Mouse (Mus musculus) Patski (cell line): ENCODE results near the gene Dicer1. TPM values are rescaled to one million over a fixed set of nuclear protein-coding genes. Genes with fewer than 3 reads are reported as not detected.

Experiments used
- ATAC-seq: fragments of 100-300 bp; one replicate; pipeline ENCODE4 v1.8.0; 2021
- CTCF ChIA-PET: fragments of 350-600 bp; sonication (Branson Sonifier 250); formaldehyde crosslinking; loops from one replicate; lab custom pipeline; 2022; ENCODE audit warnings: inconsistent platforms; lab: Charles Lee
- POLR2A ChIA-PET: fragments of 350-600 bp; sonication (Branson Sonifier 250); formaldehyde crosslinking; loops from one replicate; lab custom pipeline; 2022; ENCODE audit warnings: antibody characterized with exemption, inconsistent platforms; lab: Charles Lee
- DNase-seq: peaks from one replicate; pipeline ENCODE4 v3.0.0-alpha.2; 2011; ENCODE audit warnings: low read depth, low spot score
- H3K27me3 ChIP-seq: fragments of 371-371 bp; one replicate; pipeline ENCODE4 v1.5.1; 2021
- CTCF ChIP-seq: fragments of 100-300 bp; IDR thresholded peaks from one replicate; pipeline ENCODE4 v1.5.1; 2021
- in situ Hi-C: fragments of 300-500 bp; cut with MboI; formaldehyde crosslinking; loops from 3 replicates; pipeline ENCODE4 v1.11.1; 2018; ENCODE audit warnings: low pct_unique_long_range_greater_than_20kb, mixed read lengths
- polyA plus RNA-seq: library from polyadenylated mRNA; unstranded; gene quantifications from one replicate; pipeline ENCODE4 v1.2.3, GENCODE M21; 2021

The Dicer1 gene
- 22.6 TPM for polyA plus RNA-seq

GRCm38 (mm10) chr12:104751814-104752765 lies at the start of gene Dicer1:
Dicer1 (minus strand) TSS chr12:104751952.
- ChIA-PET POLR2A (no interaction called here), CTCF (no interaction called here)
- in situ Hi-C loops, result no loop called here
- H3K27me3 ChIP-seq, result no peaks in the 10 kb centered on the region
- TF ChIP-seq CTCF, result no peak
- DNase-seq, result peak; percentile 60
- peak; percentile 90 for ATAC-seq

DNA sequence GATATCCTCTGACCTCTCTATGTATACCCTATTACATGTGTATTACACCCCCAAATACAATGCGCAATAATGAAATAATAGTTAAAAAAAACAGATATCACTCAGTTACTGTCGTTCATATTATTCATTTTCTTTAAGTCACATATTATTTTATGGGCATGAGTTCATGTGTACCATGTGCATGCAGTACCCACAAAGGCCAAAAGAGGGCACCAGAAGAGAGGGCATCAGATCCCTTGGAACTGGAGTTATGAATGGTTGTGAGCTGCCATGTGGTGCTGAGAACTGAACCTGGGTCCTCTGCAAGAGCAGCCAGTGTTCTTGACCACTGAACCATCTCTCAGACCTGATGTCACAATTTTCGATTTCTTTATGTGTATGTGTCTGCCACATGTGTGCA lies 47.6 kb upstream of the Dicer1 start:
- in situ Hi-C loops, result loop anchor here (10.0 kb wide), 1 partner anchor 135 kb away; no protein-coding TSS in a partner anchor

DNA sequence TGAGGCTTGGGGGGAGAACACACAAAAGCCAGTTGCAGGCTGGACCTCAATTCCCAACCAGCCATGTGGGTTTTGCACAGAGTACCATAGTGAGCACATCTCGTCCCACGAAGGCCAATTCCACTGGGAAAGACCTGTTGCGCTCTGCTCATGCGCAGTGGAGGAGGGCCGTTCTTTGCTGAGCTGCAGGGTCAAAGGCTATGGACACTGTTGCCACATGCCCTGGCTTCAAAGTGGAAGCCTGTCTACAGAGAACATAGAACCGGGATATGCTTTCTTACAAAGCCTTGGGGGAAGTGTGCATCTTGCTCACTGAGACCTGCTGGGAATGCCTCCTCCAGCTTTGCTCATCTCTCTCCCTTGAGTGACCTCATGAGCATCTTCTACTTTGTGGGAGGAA lies 46.2 kb upstream of the Dicer1 start:
- no peak for ATAC-seq
- CTCF ChIA-PET, result interaction anchor here (1.0 to 1.9 kb wide), 2 partner anchors 138 to 141 kb away, joined by 3 to 6 read pairs; no protein-coding TSS in a partner anchor
- in situ Hi-C loops, result loop anchor here (10.0 kb wide), 1 partner anchor 137 kb away; no protein-coding TSS in a partner anchor
- TF ChIP-seq CTCF, result no peak
- no peak for DNase-seq
- no peaks in the 10 kb centered on the region for H3K27me3 ChIP-seq
- POLR2A ChIA-PET, result no interaction called here

More for the DNA sequence above, 47.6 kb upstream of the Dicer1 start:
- CTCF ChIA-PET, result interaction anchor here (0.8 to 1.1 kb wide), 2 partner anchors 33 to 141 kb away, joined by 3 read pairs; no protein-coding TSS in a partner anchor
- DNase-seq (no peak), ATAC-seq (no peak)
- POLR2A ChIA-PET, result no interaction called here
- no peak for TF ChIP-seq CTCF
- H3K27me3 ChIP-seq, result no peaks in the 10 kb centered on the region

DNA sequence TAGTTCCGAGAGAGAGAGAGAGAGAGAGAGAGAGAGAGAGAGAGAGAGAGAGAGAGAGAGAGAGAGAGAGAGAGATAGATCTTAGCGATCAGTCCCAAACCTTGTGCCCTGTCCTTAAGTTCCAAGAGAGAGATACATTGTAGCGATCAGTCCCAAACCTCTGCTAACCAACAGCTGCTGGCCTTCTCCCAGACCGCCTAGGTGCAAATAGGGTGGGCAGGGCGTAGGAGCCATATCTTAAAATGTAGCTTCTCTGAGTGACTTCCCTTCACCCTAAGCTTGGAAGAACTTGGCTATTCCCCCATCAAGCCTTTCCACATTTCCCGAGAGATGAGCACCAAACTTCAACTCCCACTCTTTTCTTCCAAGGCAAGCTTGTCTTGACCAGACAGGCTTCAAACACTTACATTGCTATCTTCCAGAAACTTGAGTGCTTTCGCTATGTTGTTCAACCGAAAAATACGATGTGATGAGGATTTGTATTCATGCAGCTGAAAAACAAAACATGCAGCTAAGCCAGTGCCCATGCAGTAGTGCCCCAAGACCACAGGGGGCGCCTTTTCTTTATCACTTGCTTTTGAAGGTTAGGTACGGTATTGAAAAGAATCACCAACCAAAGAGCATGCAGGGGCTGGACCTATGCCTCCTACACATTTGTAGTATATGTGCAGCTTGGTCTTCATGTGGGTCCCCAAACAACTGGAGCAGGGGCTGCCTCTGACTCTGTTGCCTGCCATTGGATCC lies 45.1 kb upstream of the Dicer1 start:
- ChIA-PET CTCF (interaction anchor here (1.0 to 1.9 kb wide), 4 partner anchors 16 to 142 kb away, joined by 3 to 6 read pairs (median 3); no protein-coding TSS in a partner anchor), POLR2A (no interaction called here)
- DNase-seq (no peak), ATAC-seq (no peak)
- no peaks in the 10 kb centered on the region for H3K27me3 ChIP-seq
- TF ChIP-seq CTCF, result peak; percentile 64
- in situ Hi-C loops, result loop anchor here (10.0 kb wide), 1 partner anchor 138 kb away; no protein-coding TSS in a partner anchor

DNA sequence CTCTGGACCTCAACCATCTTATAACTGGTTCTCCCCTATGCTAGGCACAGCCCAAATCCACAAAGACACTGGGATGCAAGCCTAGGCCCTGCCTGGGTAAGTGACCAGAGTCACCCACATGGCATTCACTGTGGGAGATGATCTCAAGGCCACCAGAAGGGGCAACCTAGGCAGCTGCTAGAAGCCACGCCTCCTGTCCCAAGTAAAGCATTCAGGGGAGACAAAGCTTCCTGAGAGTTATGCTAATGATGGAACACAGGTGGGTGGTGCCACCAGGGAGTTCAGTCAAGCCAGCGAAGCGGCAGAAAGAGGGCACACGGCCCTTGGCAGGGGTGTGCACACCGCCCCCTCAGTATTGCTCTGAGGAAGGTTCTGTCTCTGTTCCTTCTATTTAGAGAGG lies 43.2 kb upstream of the Dicer1 start:
- ChIA-PET CTCF (interaction anchor here (1.4 kb wide), 1 partner anchor 23 kb away, joined by 4 read pairs; no protein-coding TSS in a partner anchor), POLR2A (no interaction called here)
- no peaks in the 10 kb centered on the region for H3K27me3 ChIP-seq
- TF ChIP-seq CTCF, result no peak
- in situ Hi-C loops, result loop anchor here (10.0 kb wide), 1 partner anchor 140 kb away; no protein-coding TSS in a partner anchor
- ATAC-seq (no peak), DNase-seq (no peak)

DNA sequence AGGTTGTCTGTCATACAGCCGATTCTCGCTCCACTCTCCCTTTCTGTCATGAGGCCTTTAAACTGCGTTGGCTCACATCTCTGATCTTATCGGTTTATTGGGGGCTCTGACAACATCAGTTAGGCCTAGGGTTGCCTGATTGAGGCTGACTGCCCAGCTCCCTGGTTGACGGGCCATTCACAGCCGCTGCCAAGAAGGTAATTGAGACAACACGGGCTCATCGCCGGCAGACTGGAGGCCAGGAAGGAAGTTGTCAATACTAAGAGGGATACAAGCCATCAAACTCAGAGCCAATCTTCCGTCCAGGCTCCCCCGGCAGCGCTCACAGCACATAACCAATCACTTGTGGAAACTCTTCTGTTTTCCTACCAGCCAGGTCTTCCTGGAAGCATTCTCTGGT lies 41.7 kb upstream of the Dicer1 start:
- DNase-seq, result no peak
- ATAC-seq, result no peak
- TF ChIP-seq CTCF, result no peak
- in situ Hi-C loops, result loop anchor here (10.0 kb wide), 1 partner anchor 141 kb away; no protein-coding TSS in a partner anchor
- H3K27me3 ChIP-seq, result no peaks in the 10 kb centered on the region
- ChIA-PET CTCF (interaction anchor here (0.6 kb wide), 1 partner anchor 9 kb away, joined by 3 read pairs; no protein-coding TSS in a partner anchor), POLR2A (no interaction called here)

DNA sequence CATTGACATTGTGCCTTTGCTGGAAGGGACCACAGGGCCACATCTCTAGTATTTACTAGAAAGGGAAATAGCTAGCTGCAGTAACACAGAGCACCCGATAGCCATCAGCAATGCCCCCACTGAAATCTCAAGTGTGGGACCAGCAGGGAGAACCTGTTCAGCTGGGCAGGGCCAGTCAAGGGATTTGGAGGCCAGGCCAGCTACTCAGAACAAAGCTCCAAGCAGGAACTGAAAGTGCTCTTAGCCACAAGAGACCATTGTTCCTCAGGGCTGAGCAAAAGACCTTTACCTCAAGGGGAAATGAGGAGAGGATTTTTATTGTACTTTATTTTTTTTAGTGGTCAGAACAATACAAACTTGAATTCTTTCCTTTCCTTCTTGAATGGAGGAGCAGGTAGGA lies 25.9 kb upstream of the Dicer1 start:
- H3K27me3 ChIP-seq, result no peaks in the 10 kb centered on the region
- ChIA-PET POLR2A (no interaction called here), CTCF (no interaction called here)
- ATAC-seq (no peak), DNase-seq (no peak)
- in situ Hi-C loops, result no loop called here
- TF ChIP-seq CTCF, result no peak

- TF ChIP-seq CTCF, result no peak
- no peak for DNase-seq
- no peak for ATAC-seq
- ChIA-PET POLR2A (no interaction called here), CTCF (interaction anchor here (2.6 kb wide), 1 partner anchor 168 kb away, joined by 8 read pairs; no protein-coding TSS in a partner anchor)
- no peaks in the 10 kb centered on the region for H3K27me3 ChIP-seq
- in situ Hi-C loops, result no loop called here
Observed at GRCm38 (mm10) chr12:104771941-104772340, 20.2 kb upstream of the Dicer1 start.

GRCm38 (mm10) chr12:104769201-104769785 lies 17.5 kb upstream of the Dicer1 start:
- DNase-seq (no peak), ATAC-seq (no peak)
- no peaks in the 10 kb centered on the region for H3K27me3 ChIP-seq
- in situ Hi-C loops, result no loop called here
- ChIA-PET CTCF (interaction anchor here (0.9 to 1.2 kb wide), 2 partner anchors 28 to 60 kb away, joined by 3 read pairs; no protein-coding TSS in a partner anchor), POLR2A (no interaction called here)
- no peak for TF ChIP-seq CTCF

DNA sequence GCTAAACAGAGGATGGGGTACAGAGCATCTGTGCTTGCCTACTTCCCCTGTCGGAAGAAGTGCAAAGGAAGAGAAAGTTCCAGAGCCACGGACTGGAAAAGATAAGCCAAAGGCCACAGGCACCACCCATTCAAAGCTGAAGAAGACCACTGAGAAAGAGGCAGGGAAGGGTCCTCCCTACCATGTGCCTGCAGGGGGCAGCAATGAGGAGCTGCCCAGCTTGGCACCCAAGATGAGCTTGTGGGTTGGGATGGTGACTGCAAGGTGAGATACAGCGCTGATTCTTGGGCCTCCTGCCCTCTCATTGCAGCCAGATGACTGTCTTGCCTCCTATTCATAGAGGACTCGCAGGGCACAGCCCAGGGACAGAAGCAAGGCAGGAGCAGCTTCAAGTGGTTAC lies 15.4 kb upstream of the Dicer1 start:
- ATAC-seq, result no peak
- in situ Hi-C loops, result no loop called here
- ChIA-PET POLR2A (no interaction called here), CTCF (interaction anchor here (0.6 to 1.6 kb wide), 5 partner anchors 10 to 341 kb away, joined by 3 to 4 read pairs (median 3); no protein-coding TSS in a partner anchor)
- TF ChIP-seq CTCF, result no peak
- DNase-seq, result no peak
- H3K27me3 ChIP-seq, result no peaks in the 10 kb centered on the region
